Mouse (Mus musculus) adipose tissue, adult 10 weeks (tissue): ENCODE data around the gene Ldlrad2. TPM values are rescaled to one million over a fixed set of nuclear protein-coding genes. Genes with fewer than 3 reads are reported as not detected.

Experiments
- polyA plus RNA-seq: library from polyadenylated mRNA; stranded (reverse); fragments of 350-450 nt; fragmentation: Illumina TruSeq; extraction: RNeasy Lipid Tissue Mini Kit (QIAGEN cat#74804); gene quantifications from one replicate; pipeline ENCODE4 v1.2.3, GENCODE M21; 2014; ENCODE audit warnings: low read depth, low replicate concordance

Ldlrad2 gene
- polyA plus RNA-seq: not detected

GRCm38 (mm10) chr4:137574469-137574868, at the start of gene Ldlrad2:
TSS of gene Ldlrad2 (minus strand) at chr4:137574569.

GRCm38 (mm10) chr4:137593601-137594495, 19.5 kb upstream of the Ldlrad2 start, which contains the start of gene Usp48:
TSS of gene Usp48 (plus strand) at chr4:137593755.

Other genes starting within 250 kb of the Ldlrad2 start
- 290 TPM for gene Cdc42, start 216.8 kb downstream of the Ldlrad2 start, polyA plus RNA-seq
- gene Cela3a, start 164.8 kb downstream of the Ldlrad2 start, polyA plus RNA-seq: not detected
- gene Cela3b, start 144.0 kb downstream of the Ldlrad2 start, polyA plus RNA-seq: 0.36 TPM
- gene 1700013G24Rik, start 121.3 kb downstream of the Ldlrad2 start, polyA plus RNA-seq: 16.5 TPM
- 124 TPM for gene Hspg2, start 105.8 kb downstream of the Ldlrad2 start, polyA plus RNA-seq
- gene Usp48, start 19.2 kb upstream of the Ldlrad2 start, polyA plus RNA-seq: 66.4 TPM
- 6.2 TPM for gene Rap1gap, start 90.2 kb upstream of the Ldlrad2 start, polyA plus RNA-seq
- 103 TPM for gene Alpl, start 221.8 kb upstream of the Ldlrad2 start, polyA plus RNA-seq